Mouse (Mus musculus) gastrocnemius, postnatal 36 days (tissue): ENCODE data around the gene Ddx27. TPM values are rescaled to one million over a fixed set of nuclear protein-coding genes. Genes with fewer than 3 reads are reported as not detected.

Experiments used
- DNase-seq, 2 experiments: peaks; one replicate each; pipeline ENCODE4 v3.0.0; 2022
- intact Hi-C: fragments of 180-260 bp; cut with DNase I; formaldehyde crosslinking; loops from one replicate; pipeline ENCODE4 v1.15.1; 2025
- total RNA-seq, 2 experiments: library from RNA; stranded (reverse); gene quantifications; 2 replicates each; pipeline ENCODE4 v1.2.3; 2021

Gene Ddx27
- total RNA-seq, 2 experiments from 2014 or later, result 6.1 to 8.3 TPM

GRCm38 (mm10) chr2:167061381-167062034 is 46.5 kb downstream of the Ddx27 start:
- DNase-seq, result no peak
- intact Hi-C loops, result loop anchor here (5.0 kb wide), 1 partner anchor 361 kb away; the partner anchor contains the start of gene Slc9a8

GRCm38 (mm10) chr2:167062497-167062911 is 47.5 kb downstream of the Ddx27 start:
- peak; percentile 87 to 95 for DNase-seq
- intact Hi-C loops, result loop anchor here (5.0 kb wide), 1 partner anchor 360 kb away; the partner anchor contains the start of gene Slc9a8

- intact Hi-C loops, result loop anchor here (5.0 kb wide), 1 partner anchor 359 kb away; the partner anchor contains the start of gene Slc9a8
Observed at GRCm38 (mm10) chr2:167062965-167063880, 48.2 kb downstream of the Ddx27 start, which contains the start of gene Znfx1. Znfx1 (minus strand) TSS chr2:167063015.

GRCm38 (mm10) chr2:167063906-167064496 is 49.0 kb downstream of the Ddx27 start:
- DNase-seq, result no peak
- intact Hi-C loops, result loop anchor here (5.0 kb wide), 1 partner anchor 358 kb away; the partner anchor contains the start of gene Slc9a8

More at GRCm38 (mm10) chr2:167062965-167063880, 48.2 kb downstream of the Ddx27 start, which contains the start of gene Znfx1:
- DNase-seq, result peak; percentile 95 to 97

GRCm38 (mm10) chr2:167064601-167065295 is 49.8 kb downstream of the Ddx27 start:
- no peak for DNase-seq
- intact Hi-C loops, result loop anchor here (5.0 kb wide), 1 partner anchor 358 kb away; the partner anchor contains the start of gene Slc9a8

GRCm38 (mm10) chr2:167066031-167066430 is 51.0 kb downstream of the Ddx27 start:
- no peak for DNase-seq
- intact Hi-C loops, result no loop called here

- no peak for DNase-seq
- intact Hi-C loops, result no loop called here
Observed at GRCm38 (mm10) chr2:167066528-167067516, 51.8 kb downstream of the Ddx27 start.

GRCm38 (mm10) chr2:167067575-167067974 is 52.6 kb downstream of the Ddx27 start:
- no peak for DNase-seq
- intact Hi-C loops, result no loop called here

- DNase-seq, result no peak
- intact Hi-C loops, result loop anchor here (2.0 to 5.0 kb wide), 2 partner anchors 208 to 347 kb away; no protein-coding TSS in a partner anchor
Observed at GRCm38 (mm10) chr2:167070341-167070740, 55.3 kb downstream of the Ddx27 start.

- no peak for DNase-seq
- intact Hi-C loops, result loop anchor here (2.0 to 5.0 kb wide), 2 partner anchors 208 to 346 kb away; no protein-coding TSS in a partner anchor
Observed at GRCm38 (mm10) chr2:167071266-167071640, 56.3 kb downstream of the Ddx27 start.

- intact Hi-C loops, result loop anchor here (1.0 to 5.0 kb wide), 4 partner anchors 39 to 345 kb away; no protein-coding TSS in a partner anchor
Observed at GRCm38 (mm10) chr2:167071641-167072601, 56.9 kb downstream of the Ddx27 start.

GRCm38 (mm10) chr2:167074587-167074986 is 59.6 kb downstream of the Ddx27 start:
- no peak for DNase-seq
- intact Hi-C loops, result loop anchor here (5.0 kb wide), 1 partner anchor 343 kb away; no protein-coding TSS in a partner anchor

More at GRCm38 (mm10) chr2:167071641-167072601, 56.9 kb downstream of the Ddx27 start:
- peak; percentile 91 to 93 for DNase-seq

- no peak for DNase-seq
- intact Hi-C loops, result no loop called here
Observed at GRCm38 (mm10) chr2:167076352-167076751, 61.4 kb downstream of the Ddx27 start.

- intact Hi-C loops, result no loop called here
- no peak for DNase-seq
Observed at GRCm38 (mm10) chr2:167076759-167077158, 61.8 kb downstream of the Ddx27 start.

GRCm38 (mm10) chr2:167077199-167077962 is 62.4 kb downstream of the Ddx27 start:
- intact Hi-C loops, result no loop called here

GRCm38 (mm10) chr2:167078486-167078885 is 63.5 kb downstream of the Ddx27 start:
- DNase-seq, result no peak
- intact Hi-C loops, result no loop called here

More at GRCm38 (mm10) chr2:167077199-167077962, 62.4 kb downstream of the Ddx27 start:
- peak in 1 of 2 experiments; percentile 46 for DNase-seq
